Mouse (Mus musculus) cortical plate, adult 2 months (tissue): Measurements from ENCODE around the gene Uxs1. TPM values are rescaled to one million over a fixed set of nuclear protein-coding genes. Genes with fewer than 3 reads are reported as not detected.

Experiments used
- H3K27ac ChIP-seq: fragments of 200-500 bp; 2 replicates; pipeline ENCODE4 v1.5.1; 2012; ENCODE audit warnings: low read length, control low read depth, inconsistent platforms; ENCODE audit not compliant: insufficient read depth
- H3K4me1 ChIP-seq: fragments of 200-500 bp; 2 replicates; pipeline ENCODE4 v1.6.1; 2011; ENCODE audit warnings: low read length; ENCODE audit not compliant: control insufficient read depth, insufficient read depth
- H3K4me3 ChIP-seq: fragments of 200-500 bp; 2 replicates; pipeline ENCODE4 v1.5.1; 2011; ENCODE audit warnings: mild to moderate bottlenecking, low read length, control low read depth; ENCODE audit not compliant: insufficient read depth
- CTCF ChIP-seq: fragments of 200-500 bp; IDR thresholded peaks from 2 replicates; pipeline ENCODE4 v1.5.1; 2011; ENCODE audit warnings: mild to moderate bottlenecking, control low read depth, low read length; ENCODE audit not compliant: insufficient read depth; ENCODE audit errors: extremely low read depth
- POLR2A ChIP-seq: fragments of 200-500 bp; IDR thresholded peaks from 2 replicates; pipeline ENCODE4 v1.6.1; 2011; ENCODE audit warnings: mild to moderate bottlenecking, low read length, control low read depth; ENCODE audit not compliant: insufficient read depth; ENCODE audit errors: extremely low read depth
- polyA plus RNA-seq: library from polyadenylated mRNA; depleted of rRNA; stranded (reverse); fragments of >200 nt; gene quantifications from 2 replicates; pipeline ENCODE4 v1.2.3, GENCODE M21; 2012

Uxs1 gene
- polyA plus RNA-seq, 1 experiment: 45.2 TPM

DNA sequence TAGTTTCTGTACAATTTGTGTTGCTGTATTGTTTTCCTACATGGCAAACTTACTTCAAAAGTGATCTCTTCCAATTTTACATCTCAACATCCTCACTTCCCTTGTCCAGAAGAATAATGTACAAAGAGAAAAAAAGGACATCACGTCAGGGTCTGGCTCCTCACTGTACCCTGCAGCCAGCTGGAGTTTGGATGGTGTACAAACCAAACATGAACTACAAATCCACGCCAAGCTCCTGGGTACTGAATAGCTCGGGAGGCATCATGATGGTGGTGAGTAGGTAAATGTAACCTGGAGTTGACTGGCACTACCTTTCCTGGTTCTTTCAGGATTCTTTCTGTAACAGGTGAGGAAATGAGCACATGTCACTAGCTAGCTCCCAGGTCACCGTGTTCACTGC, 53.5 kb downstream of the Uxs1 start:
- Histone ChIP-seq H3K4me3 (no peak overlapping the region), H3K4me1 (peaks cover 2% of the 10 kb centered on the region; the same call in 1 of the 2 replicates), H3K27ac (no peak overlapping the region)
- TF ChIP-seq CTCF: no peak
- no peak for TF ChIP-seq POLR2A

- Histone ChIP-seq H3K27ac (no peak overlapping the region), H3K4me3 (no peak overlapping the region), H3K4me1 (peaks cover 2% of the 10 kb centered on the region)
- TF ChIP-seq POLR2A (no peak), CTCF (no peak)
Observed at GRCm38 (mm10) chr1:43772694-43773093, 54.9 kb downstream of the Uxs1 start.

DNA sequence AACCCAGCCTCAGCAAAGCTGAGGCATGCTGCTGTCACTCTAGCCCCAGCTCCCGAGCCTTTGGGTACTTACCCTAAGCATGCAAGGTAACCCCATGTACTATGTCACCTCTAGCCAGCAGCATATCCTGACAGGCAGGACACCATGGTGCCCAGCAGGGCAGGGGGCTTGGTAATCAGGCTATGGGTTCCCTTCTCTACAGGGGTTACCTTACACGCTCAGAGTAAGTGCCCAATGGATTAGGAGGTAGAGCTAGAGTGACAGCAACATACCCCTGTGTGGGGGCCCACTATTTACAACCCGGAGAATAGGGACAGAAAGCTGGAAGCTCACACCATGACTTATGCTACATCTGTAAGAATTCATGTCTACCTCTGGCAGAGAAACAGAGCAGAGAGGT, 57.6 kb downstream of the Uxs1 start:
- TF ChIP-seq CTCF (no peak), POLR2A (no peak)
- H3K27ac ChIP-seq: no peak overlapping the region

GRCm38 (mm10) chr1:43769348-43769747, 58.3 kb downstream of the Uxs1 start:
- H3K4me3 ChIP-seq: no peak overlapping the region
- H3K27ac ChIP-seq: no peak overlapping the region
- no peaks in the 10 kb centered on the region; the same call in 1 of the 2 replicates for H3K4me1 ChIP-seq
- TF ChIP-seq POLR2A: no peak
- TF ChIP-seq CTCF: no peak

More for the DNA sequence above, 57.6 kb downstream of the Uxs1 start:
- no peaks in the 10 kb centered on the region; the same call in 1 of the 2 replicates for H3K4me1 ChIP-seq
- H3K4me3 ChIP-seq: no peak overlapping the region

DNA sequence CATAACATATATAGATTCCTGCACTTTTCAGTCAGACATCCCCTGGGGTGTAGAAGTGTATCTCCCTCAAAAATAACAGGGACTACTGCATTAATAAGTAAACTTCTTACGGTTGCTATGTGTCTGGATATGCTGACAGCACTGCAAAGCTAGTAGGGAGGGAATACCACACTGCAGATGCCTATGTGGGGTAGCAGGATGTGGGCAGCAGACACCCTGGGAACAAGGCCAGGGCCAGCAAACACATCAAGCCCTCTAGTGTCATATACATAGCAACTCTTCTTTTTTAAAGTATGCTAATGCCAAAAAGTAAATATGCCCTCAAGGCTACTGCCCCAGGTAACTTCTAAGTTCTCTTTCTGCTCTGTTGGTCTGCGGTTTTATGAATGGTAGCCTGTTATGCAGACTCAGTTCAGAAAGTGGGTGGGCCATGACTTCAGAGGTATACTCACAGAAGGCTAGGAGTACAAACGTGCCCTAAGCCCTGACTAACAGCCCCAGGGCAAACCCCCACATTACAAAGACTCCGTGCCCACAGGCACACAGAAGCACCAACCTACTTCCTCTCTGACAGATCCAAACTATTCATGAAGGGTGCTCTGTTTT, 59.1 kb downstream of the Uxs1 start:
- TF ChIP-seq POLR2A (no peak), CTCF (no peak)
- no peak overlapping the region for H3K4me3 ChIP-seq
- no peaks in the 10 kb centered on the region; the same call in 1 of the 2 replicates for H3K4me1 ChIP-seq
- H3K27ac ChIP-seq: no peak overlapping the region

DNA sequence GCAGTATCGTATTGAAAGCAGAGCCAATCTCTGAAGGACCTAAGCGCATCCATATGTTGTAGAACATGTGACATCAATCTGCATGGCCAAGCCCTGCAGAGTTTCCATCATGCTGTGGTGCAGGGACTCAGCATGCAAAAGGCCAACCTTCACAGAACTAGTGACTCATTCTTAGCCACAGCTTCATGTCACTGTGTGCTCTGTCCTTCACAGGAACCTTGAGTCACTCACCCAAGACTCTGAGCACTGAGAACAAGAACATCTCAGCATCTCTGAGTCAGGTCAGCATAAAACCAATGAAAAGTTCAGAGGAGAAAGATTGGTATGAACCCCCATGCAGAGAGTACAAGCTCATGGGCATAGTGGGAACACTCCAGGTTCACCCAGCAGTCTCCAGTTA, 61.3 kb downstream of the Uxs1 start:
- Histone ChIP-seq H3K27ac (no peak overlapping the region), H3K4me3 (no peak overlapping the region), H3K4me1 (no peaks in the 10 kb centered on the region; the same call in 1 of the 2 replicates)
- TF ChIP-seq CTCF (no peak), POLR2A (no peak)

- Histone ChIP-seq H3K4me3 (no peak overlapping the region), H3K27ac (no peak overlapping the region), H3K4me1 (no peaks in the 10 kb centered on the region; the same call in 1 of the 2 replicates)
- no peak for TF ChIP-seq POLR2A
- no peak for TF ChIP-seq CTCF
Observed at GRCm38 (mm10) chr1:43764481-43764880, 63.1 kb downstream of the Uxs1 start.

- Histone ChIP-seq H3K4me3 (no peak overlapping the region), H3K4me1 (no peaks in the 10 kb centered on the region), H3K27ac (no peak overlapping the region)
- TF ChIP-seq CTCF: 0 out of 2 replicates have a peak, but pooled peaks have one; percentile 3
- no peak for TF ChIP-seq POLR2A
Observed at GRCm38 (mm10) chr1:43760085-43760484, 67.5 kb downstream of the Uxs1 start.

- H3K4me1 ChIP-seq: no peaks in the 10 kb centered on the region
- H3K27ac ChIP-seq: no peak overlapping the region
- TF ChIP-seq POLR2A (no peak), CTCF (no peak)
- no peak overlapping the region for H3K4me3 ChIP-seq
Observed at GRCm38 (mm10) chr1:43754448-43755312, 72.9 kb downstream of the Uxs1 start.

DNA sequence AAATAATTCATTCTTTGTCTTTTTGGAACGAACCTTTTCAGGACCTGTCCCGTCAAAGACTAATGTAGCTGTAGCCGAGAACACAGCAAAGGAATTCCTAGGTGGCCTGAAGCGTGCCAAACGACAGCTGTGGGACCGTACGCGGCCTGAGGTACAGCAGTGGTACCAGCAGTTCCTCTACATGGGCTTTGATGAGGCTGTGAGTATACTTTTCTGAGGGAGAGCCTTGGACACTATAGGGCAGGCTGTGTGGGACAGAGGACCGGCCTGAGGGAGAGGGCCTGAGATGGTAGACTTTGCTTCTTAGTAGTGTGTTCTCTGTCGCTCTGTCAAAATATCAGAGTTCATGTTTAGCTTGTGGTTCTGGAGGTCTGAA, 89.1 kb downstream of the Uxs1 start:
- H3K27ac ChIP-seq: no peak overlapping the region
- TF ChIP-seq CTCF: no peak
- TF ChIP-seq POLR2A: no peak
- H3K4me1 ChIP-seq: no peaks in the 10 kb centered on the region
- H3K4me3 ChIP-seq: no peak overlapping the region
